Mouse (Mus musculus): ENCODE results near the gene Bola3. TPM values are rescaled to one million over a fixed set of nuclear protein-coding genes. Genes with fewer than 3 reads are reported as not detected.
A peak's percentile ranks its signal among the peaks of the same experiment; 100 is the strongest.
"Not testable (repeated sequence)": the region's sequence is repeated elsewhere in the genome, so short reads cannot be mapped to it uniquely, and the experiment has no call there.

Bola3 gene
- polyA plus RNA-seq, 1 experiment from 2014 or later: 162 TPM

DNA sequence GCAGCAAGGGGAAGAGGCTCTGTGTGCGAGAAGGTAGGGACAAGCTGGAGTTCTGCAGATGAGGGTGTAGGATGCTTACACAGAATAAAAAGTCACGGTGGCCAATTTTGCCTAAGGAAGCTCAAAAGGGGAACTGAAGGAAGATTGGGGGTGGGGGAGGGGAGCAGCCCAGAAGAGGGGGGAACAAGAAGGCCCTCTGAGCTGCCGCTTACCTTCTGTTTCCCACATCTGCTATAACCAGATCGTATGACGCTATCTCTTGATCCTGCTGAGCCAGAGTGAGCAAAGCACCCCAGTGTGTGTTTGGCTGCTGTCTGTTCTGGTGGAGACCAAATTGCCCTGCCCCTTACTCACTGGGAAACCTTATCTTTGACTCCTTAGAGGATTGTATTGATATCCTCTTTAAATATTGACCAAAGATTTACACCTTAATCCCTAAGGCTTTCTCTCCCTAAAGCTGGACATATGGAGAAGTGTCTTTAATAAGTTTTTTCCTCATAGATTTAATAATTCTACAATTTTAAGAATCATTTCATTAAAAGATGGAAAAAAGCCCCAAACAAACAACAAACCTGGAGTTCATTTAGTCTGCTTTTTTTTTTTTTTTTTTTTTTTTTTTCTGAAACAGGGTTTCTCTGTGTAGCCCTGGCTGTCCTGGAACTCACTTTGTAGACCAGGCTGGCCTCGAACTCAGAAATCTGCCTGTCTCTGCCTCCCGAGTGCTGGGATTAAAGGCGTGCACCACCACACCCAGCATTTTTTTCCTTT is 25.1 kb upstream of the Bola3 start:
- Histone ChIP-seq H3K27ac (no peak overlapping the region), H3K4me1 (peaks cover 18% of the 10 kb centered on the region), H3K4me3 (no peak overlapping the region), H3K27me3 (ENCODE audit: low read depth, poor library complexity, severe bottlenecking) (no peaks in the 10 kb centered on the region), H3K36me3 (peaks cover 8% of the 10 kb centered on the region), H3K9me3 (replicated peaks) (no peaks in the 10 kb centered on the region)
- no peak for DNase-seq (ENCODE audit: low spot score)
- WGBS: 68% methylated on average over 8 of the region's 8 CpGs

DNA sequence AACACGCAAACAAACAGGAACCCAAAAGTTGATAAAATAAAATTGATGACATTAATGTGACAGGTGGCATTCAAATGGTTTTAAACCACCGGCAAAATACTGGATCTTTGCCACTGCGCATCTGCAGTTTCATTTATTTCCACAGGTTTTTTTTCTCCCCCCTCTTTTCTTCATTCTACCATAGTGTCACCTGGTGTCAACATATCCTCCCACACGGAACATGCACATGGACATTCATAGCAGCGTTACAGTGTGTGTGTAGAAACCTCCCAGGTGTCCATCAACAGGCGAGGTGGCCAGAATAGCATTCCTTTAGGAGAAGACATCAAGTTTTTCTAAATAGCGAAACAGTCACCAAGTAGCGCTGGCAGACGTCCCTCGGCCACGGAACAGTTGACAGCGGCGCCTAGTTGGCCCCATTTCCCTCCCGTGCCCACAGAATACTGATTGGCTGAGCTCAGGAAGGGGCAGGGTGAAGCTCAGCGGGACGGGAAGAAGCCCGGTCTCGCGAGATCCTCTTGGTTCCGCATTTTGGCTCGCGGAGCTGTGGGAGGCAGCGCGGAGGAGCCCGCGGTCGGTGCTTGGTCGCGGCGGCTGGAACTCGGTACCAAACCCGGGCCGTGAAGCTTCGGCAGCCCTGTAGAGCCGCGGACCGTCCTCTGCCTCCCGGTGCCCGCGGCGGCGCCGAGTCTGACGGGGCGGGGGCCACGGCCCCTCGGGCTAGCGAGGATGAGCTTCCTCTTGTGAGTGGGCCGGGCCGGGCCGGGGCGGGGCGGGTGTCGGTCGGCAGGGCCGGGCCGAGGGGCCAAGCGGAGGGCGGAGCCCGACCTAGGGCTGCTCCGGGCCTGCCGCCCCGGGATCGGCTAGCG is 23.2 kb upstream of the Bola3 start, which contains the start of the genes Mthfd2 and Mob1a:
Gene Mthfd2, minus strand, starts transcription at position 384 of the 869 bp plus-strand sequence.
Gene Mob1a, plus strand, starts transcription at position 492 of the 869 bp plus-strand sequence.
- H3K9me3 ChIP-seq (replicated peaks): no peaks in the 10 kb centered on the region
- peaks cover 18% of the 10 kb centered on the region for H3K4me1 ChIP-seq
- H3K27ac ChIP-seq: peak within 1 kb of the TSS; percentile 97
- peaks cover 27% of the 10 kb centered on the region for H3K36me3 ChIP-seq
- H3K4me3 ChIP-seq: peak within 1 kb of the TSS; percentile 99
- DNase-seq (ENCODE audit: low spot score): peak; percentile 92
- no peaks in the 10 kb centered on the region for H3K27me3 ChIP-seq (ENCODE audit: low read depth, poor library complexity, severe bottlenecking)
- WGBS: 1% methylated on average over 64 of the region's 65 CpGs

DNA sequence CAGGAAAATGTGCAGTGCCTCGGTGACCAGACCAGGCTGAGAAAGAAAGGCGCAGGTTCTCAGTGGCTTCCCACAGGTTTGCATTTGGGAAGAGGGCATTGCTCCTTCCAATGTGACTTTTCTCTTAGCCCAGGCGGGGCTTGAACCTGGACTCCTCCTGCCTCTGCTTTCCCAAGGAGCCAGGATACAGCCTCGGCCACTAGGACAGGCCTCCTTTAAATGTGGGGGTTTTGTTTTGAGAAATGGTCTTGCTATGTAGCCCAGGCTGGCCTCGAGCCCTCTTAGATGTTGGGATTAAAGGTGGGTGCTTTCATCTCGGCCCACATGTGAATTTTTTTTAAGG is 22.6 kb upstream of the Bola3 start:
- H3K4me1 ChIP-seq: peaks cover 18% of the 10 kb centered on the region
- WGBS: 8% methylated on average over 6 of the region's 6 CpGs

DNA sequence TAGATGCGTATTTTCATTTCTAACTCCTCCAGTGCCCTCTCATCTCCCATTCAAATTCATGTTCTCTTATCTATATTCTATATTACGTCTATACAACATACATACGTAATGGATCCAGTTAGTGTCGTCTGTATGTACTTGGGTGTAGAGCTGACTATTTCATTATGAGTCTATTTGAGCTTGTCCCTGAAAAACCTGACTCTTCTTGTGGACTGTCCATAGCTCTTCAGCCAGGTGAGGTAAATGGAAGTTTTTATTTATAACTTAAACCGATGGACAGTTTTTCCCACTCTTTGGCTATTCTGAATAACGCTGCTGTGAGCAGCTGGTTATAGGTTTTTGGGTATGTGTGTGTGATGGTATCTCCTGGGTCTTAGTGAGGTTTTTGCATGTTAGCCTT is 22.2 kb upstream of the Bola3 start:
- no peaks in the 10 kb centered on the region for H3K27me3 ChIP-seq (ENCODE audit: low read depth, poor library complexity, severe bottlenecking)
- no peak overlapping the region for H3K27ac ChIP-seq

More for the DNA sequence above, 22.6 kb upstream of the Bola3 start:
- no peaks in the 10 kb centered on the region for H3K27me3 ChIP-seq (ENCODE audit: low read depth, poor library complexity, severe bottlenecking)
- peak overlapping the region; percentile 99 for H3K4me3 ChIP-seq
- H3K27ac ChIP-seq: peak overlapping the region; percentile 97
- H3K9me3 ChIP-seq (replicated peaks): no peaks in the 10 kb centered on the region
- peaks cover 33% of the 10 kb centered on the region for H3K36me3 ChIP-seq
- no peak for DNase-seq (ENCODE audit: low spot score)

DNA sequence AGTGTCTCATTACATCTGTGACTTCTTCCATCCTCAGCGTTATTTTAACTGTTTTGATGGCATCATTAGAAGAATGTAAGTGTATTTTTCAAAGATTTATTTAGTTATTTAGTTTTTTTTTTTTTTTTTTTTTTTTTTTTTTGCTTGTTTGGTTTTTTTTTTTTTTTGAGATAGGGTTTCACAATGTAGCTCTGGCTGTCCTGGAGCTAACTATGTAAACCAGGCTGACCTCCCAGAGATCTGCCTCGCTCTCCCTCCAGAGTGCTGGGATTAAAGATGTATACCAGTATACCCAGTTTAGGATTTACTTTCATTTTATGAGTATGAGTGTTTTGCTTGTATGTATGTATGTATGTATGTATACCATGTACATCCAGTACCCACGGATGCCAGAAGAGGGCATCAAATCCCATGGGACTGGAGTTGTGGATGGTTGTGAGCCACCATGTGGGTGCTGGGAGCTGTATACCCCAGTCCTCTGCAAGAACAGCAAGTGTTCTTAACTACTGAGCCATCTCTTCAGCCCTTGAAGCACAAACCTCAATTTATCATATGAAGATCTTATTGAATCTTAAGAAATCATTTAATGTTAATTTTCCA is 21.3 kb upstream of the Bola3 start:
- Histone ChIP-seq H3K27me3 (ENCODE audit: low read depth, poor library complexity, severe bottlenecking) (no peaks in the 10 kb centered on the region), H3K36me3 (peaks cover 46% of the 10 kb centered on the region), H3K27ac (no peak overlapping the region), H3K9me3 (replicated peaks) (no peaks in the 10 kb centered on the region), H3K4me1 (peaks cover 18% of the 10 kb centered on the region), H3K4me3 (no peak overlapping the region)
- 90% methylated on average over 3 of the region's 3 CpGs for WGBS
- no peak for DNase-seq (ENCODE audit: low spot score)

More for the DNA sequence above, 22.2 kb upstream of the Bola3 start:
- DNase-seq (ENCODE audit: low spot score): no peak
- peaks cover 37% of the 10 kb centered on the region for H3K36me3 ChIP-seq
- H3K4me3 ChIP-seq: peak overlapping the region; percentile 99
- H3K4me1 ChIP-seq: peaks cover 18% of the 10 kb centered on the region
- 76% methylated on average over 6 of the region's 6 CpGs for WGBS
- H3K9me3 ChIP-seq (replicated peaks): no peaks in the 10 kb centered on the region

DNA sequence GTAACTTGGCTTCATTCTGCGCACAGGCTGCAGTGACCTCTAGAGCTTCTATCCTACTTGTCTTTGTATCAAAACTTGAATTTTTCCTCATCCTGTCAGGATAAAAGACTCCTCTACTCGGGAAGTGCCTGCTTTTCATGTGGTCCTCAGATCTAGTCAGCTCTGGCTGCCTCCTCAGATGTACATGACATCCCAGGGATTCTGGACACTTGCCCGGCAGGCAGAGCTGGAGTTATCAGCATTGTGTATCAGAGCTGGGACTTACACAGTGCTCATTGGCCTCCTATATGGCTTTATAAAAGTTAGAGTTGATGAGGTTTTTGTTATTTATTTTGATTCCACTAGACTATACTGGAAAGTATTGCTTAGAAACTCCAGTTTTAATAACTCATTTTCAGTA is 7.6 kb upstream of the Bola3 start:
- H3K27ac ChIP-seq: no peak overlapping the region
- 94% methylated on average over 3 of the region's 3 CpGs for WGBS
- H3K27me3 ChIP-seq (ENCODE audit: low read depth, poor library complexity, severe bottlenecking): no peaks in the 10 kb centered on the region
- no peak for DNase-seq (ENCODE audit: low spot score)
- no peaks in the 10 kb centered on the region for H3K9me3 ChIP-seq (replicated peaks)
- H3K36me3 ChIP-seq: peaks cover 77% of the 10 kb centered on the region
- no peak overlapping the region for H3K4me3 ChIP-seq
- H3K4me1 ChIP-seq: no peaks in the 10 kb centered on the region

DNA sequence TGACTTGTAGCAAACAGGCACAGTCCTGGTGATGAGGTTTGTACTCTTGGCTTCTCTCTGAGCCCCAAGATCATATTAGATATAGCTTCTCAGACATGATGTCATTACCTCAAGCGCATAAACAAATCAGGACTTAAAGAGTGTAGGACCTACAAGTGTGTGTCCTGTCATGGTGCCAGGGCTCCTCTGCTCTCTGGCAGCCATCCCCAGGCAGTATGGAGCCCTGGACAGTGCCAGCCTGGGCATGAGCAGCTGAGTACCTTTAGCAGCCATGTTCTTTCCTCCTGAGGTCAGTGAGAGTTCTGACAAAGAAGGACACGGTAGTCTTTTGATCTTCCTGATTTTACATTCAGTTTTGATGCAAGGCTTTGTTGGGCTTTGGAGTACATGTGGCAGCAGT is 6.0 kb upstream of the Bola3 start:
- Histone ChIP-seq H3K4me1 (no peaks in the 10 kb centered on the region), H3K9me3 (replicated peaks) (no peaks in the 10 kb centered on the region), H3K27ac (no peak overlapping the region), H3K4me3 (no peak overlapping the region), H3K27me3 (ENCODE audit: low read depth, poor library complexity, severe bottlenecking) (no peaks in the 10 kb centered on the region), H3K36me3 (peaks cover 66% of the 10 kb centered on the region)
- DNase-seq (ENCODE audit: low spot score): no peak
- 93% methylated on average over 2 of the region's 2 CpGs for WGBS

DNA sequence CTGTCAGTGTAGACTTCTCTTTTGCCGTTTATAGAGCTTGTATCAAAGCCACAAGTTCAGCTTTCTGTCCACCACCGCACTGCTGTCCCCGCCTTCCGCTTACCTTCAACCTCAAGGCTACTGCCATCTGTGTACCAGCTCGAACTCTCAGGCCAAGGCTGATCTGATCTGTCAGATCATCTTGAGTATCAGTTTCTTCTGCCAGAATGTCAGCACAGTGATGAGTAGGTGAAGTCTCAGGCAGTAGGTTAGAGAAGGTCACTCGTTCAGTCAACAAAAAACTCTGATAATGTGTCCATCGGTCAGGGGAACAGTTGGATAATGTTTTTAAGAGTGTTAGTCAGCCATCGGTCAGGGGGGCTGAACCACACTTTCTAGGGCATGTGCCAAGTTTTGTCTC is 3.7 kb upstream of the Bola3 start:
- WGBS: 95% methylated on average over 8 of the region's 8 CpGs

DNA sequence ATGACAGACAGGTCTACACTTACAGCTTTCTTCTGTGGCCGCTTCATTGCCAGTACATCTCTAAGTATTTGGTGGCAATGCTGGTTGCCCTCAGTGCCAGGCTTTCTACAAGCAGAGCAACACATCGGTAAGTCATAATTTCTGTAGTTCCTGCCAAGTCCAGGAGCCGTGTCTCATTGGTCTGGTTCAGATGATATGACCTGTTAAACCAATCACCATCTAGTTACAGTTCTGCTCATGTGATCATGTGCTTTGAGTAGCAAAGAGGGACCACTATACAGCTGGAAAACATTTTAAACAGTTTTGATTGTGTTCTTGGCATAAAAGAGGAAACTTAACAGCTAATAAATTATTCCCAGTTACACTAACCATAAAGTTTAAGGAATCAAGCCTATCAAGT is 1.0 kb upstream of the Bola3 start:
- no peak for DNase-seq (ENCODE audit: low spot score)

More for the DNA sequence above, 3.7 kb upstream of the Bola3 start:
- H3K9me3 ChIP-seq (replicated peaks); H3K27ac ChIP-seq; H3K4me3 ChIP-seq; H3K27me3 ChIP-seq (ENCODE audit: low read depth, poor library complexity, severe bottlenecking); DNase-seq (ENCODE audit: low spot score): not testable (repeated sequence)
- Histone ChIP-seq H3K36me3 (peaks cover 43% of the 10 kb centered on the region), H3K4me1 (peaks cover 18% of the 10 kb centered on the region)

DNA sequence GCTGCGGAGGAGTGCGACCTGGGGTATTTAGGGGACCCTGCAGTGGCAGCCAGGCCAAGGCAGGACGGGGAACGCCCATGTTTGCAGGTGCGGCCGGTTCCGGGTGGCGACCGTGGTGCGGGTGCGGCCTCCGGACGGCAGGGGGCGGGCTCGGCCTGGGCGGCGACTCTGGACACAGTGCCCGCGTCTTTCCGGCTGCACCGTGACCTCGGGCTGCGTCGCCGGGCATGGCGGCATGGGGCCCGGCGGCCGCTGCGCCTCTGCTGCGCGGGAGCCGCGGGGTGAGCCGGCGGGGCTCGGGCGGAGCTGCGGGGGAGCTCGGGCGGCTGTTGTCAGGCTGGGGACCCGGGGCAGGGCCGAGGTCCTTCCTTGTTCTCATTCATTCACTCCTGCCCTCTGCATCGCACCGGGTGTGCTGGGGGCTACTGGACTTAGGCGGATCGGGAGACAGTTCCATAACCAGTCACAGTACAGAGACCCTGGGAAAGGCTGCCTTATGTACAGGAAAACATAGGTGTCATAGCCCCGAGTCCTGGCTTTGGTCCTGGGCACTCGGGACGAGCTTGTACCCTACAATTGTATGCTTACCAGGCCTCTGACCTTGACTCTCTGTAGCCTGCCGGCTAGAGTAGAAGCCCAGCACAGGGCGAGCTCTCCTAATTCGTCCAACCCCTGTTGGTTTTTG is 469 bp downstream of the Bola3 start:
- Histone ChIP-seq H3K9me3 (replicated peaks) (no peaks in the 10 kb centered on the region), H3K27me3 (ENCODE audit: low read depth, poor library complexity, severe bottlenecking) (no peaks in the 10 kb centered on the region), H3K27ac (peak overlapping the region; percentile 92), H3K4me1 (peaks cover 25% of the 10 kb centered on the region), H3K36me3 (peaks cover 39% of the 10 kb centered on the region), H3K4me3 (peak overlapping the region; percentile 86)
- 1% methylated on average over 53 of the region's 53 CpGs for WGBS
- peak; percentile 97 for DNase-seq (ENCODE audit: low spot score)

More for the DNA sequence above, 1.0 kb upstream of the Bola3 start:
- Histone ChIP-seq H3K4me3 (no peak overlapping the region), H3K36me3 (peaks cover 34% of the 10 kb centered on the region), H3K27me3 (ENCODE audit: low read depth, poor library complexity, severe bottlenecking) (no peaks in the 10 kb centered on the region), H3K27ac (no peak overlapping the region), H3K4me1 (peaks cover 25% of the 10 kb centered on the region), H3K9me3 (replicated peaks) (no peaks in the 10 kb centered on the region)
- 89% methylated on average over 3 of the region's 3 CpGs for WGBS

DNA sequence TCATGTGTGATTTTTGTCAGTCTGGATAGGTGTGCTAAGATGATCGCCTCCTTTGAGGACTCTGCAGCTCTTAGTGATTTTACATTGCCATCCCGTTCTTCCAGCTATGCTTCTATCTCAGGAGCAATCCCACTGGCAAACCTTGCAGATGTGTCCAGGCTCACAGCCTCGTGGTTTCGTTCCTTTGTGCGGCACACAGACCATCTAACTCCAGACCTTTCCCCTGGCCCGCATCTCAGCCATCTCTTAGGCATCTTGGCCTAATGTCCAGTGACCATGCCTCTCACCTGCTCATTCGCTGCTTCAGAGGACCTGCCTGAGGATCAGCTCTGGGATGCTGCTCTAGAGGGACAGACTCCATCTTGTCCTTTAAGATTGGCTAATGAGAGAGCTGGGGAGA is 1.2 kb downstream of the Bola3 start:
- Histone ChIP-seq H3K4me1 (peaks cover 25% of the 10 kb centered on the region), H3K36me3 (peaks cover 45% of the 10 kb centered on the region), H3K4me3 (peak overlapping the region; percentile 86), H3K27ac (peak overlapping the region; percentile 92), H3K27me3 (ENCODE audit: low read depth, poor library complexity, severe bottlenecking) (no peaks in the 10 kb centered on the region), H3K9me3 (replicated peaks) (no peaks in the 10 kb centered on the region)
- no peak for DNase-seq (ENCODE audit: low spot score)
- WGBS: 86% methylated on average over 7 of the region's 7 CpGs

DNA sequence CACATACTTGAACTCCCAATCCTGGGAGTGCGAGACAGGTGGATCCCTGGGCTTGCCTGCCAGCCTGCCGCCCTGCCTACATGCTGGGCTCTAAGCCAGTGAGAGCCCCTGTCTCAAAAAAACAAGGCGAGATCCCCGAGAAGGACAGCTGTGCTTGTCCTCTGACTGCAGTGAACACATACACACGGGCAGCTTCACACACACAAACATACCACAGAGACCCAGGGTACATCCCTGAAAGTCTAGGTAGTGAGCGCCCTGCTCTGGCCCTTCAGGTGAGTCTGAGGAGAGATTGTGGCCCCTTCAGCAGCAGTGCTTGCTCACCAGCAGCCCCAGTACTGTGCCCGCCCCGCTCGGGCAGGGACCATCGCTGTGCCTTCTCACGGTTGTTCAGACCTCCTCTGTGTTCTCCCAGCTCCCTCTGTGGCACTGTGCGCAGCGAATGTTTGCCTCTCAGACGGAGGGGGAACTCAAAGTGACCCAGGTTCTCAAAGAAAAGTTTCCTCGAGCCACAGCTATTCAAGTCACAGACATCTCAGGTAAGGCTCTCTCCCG is 2.0 kb downstream of the Bola3 start:
- H3K27me3 ChIP-seq (ENCODE audit: low read depth, poor library complexity, severe bottlenecking): no peaks in the 10 kb centered on the region
- H3K4me3 ChIP-seq: no peak overlapping the region
- WGBS: 91% methylated on average over 16 of the region's 16 CpGs
- H3K9me3 ChIP-seq (replicated peaks): no peaks in the 10 kb centered on the region
- H3K4me1 ChIP-seq: peaks cover 25% of the 10 kb centered on the region
- peak overlapping the region; percentile 36; the same call in 1 of the 2 replicates for H3K27ac ChIP-seq
- H3K36me3 ChIP-seq: peaks cover 51% of the 10 kb centered on the region
- no peak for DNase-seq (ENCODE audit: low spot score)

Measured in limb, embryonic 10.5 days (tissue).